Mouse (Mus musculus) left cerebral cortex, adult 2 months (tissue): ENCODE measurements around the gene Shroom3. TPM values are rescaled to one million over a fixed set of nuclear protein-coding genes. Genes with fewer than 3 reads are reported as not detected.

Experiments
- DNase-seq, 2 experiments: peaks; one replicate each; pipeline ENCODE4 v3.0.0; 2021 to 2022; ENCODE audit warnings: low spot score in 2 of 2, mixed read lengths in 1 of 2; ENCODE audit errors: extremely low spot score in 1 of 2
- H3K27ac ChIP-seq: fragments of 200-600 bp; 2 replicates; pipeline ENCODE4 v1.8.1; 2022
- H3K4me3 ChIP-seq: fragments of 200-600 bp; 2 replicates; pipeline ENCODE4 v1.8.1; 2022
- CTCF ChIP-seq: fragments of 200-600 bp; IDR thresholded peaks from 2 replicates; pipeline ENCODE4 v1.8.1; 2022; ENCODE audit warnings: antibody characterized with exemption, mild to moderate bottlenecking, moderate library complexity
- intact Hi-C: fragments of 180-260 bp; cut with DNase I; formaldehyde crosslinking; loops from one replicate; pipeline ENCODE4 v1.15.1; 2025
- total RNA-seq, 2 experiments: library from RNA; stranded (reverse); gene quantifications; 2 replicates each; pipeline ENCODE4 v1.2.3; 2021

The Shroom3 gene
- total RNA-seq, 2 experiments from 2014 or later: 4.3 to 6.3 TPM

- DNase-seq: no peak
- intact Hi-C loops: no loop called here
- no peak overlapping the region for H3K27ac ChIP-seq
- TF ChIP-seq CTCF: no peak
- no peak overlapping the region for H3K4me3 ChIP-seq
Observed at GRCm38 (mm10) chr5:92701750-92702149, 18.5 kb downstream of the Shroom3 start.

- H3K27ac ChIP-seq: no peak overlapping the region
- no peak overlapping the region for H3K4me3 ChIP-seq
- intact Hi-C loops: no loop called here
- no peak for TF ChIP-seq CTCF
- DNase-seq: no peak
Observed at GRCm38 (mm10) chr5:92703671-92704070, 20.4 kb downstream of the Shroom3 start.

- TF ChIP-seq CTCF: no peak
- DNase-seq: no peak
- Histone ChIP-seq H3K27ac (no peak overlapping the region), H3K4me3 (no peak overlapping the region)
- intact Hi-C loops: no loop called here
Observed at GRCm38 (mm10) chr5:92707921-92708491, 24.8 kb downstream of the Shroom3 start.

- no peak for DNase-seq
- no peak for TF ChIP-seq CTCF
- intact Hi-C loops: no loop called here
- Histone ChIP-seq H3K4me3 (no peak overlapping the region), H3K27ac (no peak overlapping the region)
Observed at GRCm38 (mm10) chr5:92710779-92711178, 27.5 kb downstream of the Shroom3 start.

- no peak for DNase-seq
- Histone ChIP-seq H3K4me3 (no peak overlapping the region), H3K27ac (no peak overlapping the region)
- intact Hi-C loops: no loop called here
- no peak for TF ChIP-seq CTCF
Observed at GRCm38 (mm10) chr5:92711666-92712290, 28.5 kb downstream of the Shroom3 start.

- intact Hi-C loops: no loop called here
- no peak overlapping the region for H3K27ac ChIP-seq
- no peak for TF ChIP-seq CTCF
- H3K4me3 ChIP-seq: no peak overlapping the region
- no peak for DNase-seq
Observed at GRCm38 (mm10) chr5:92712621-92713395, 29.6 kb downstream of the Shroom3 start.

GRCm38 (mm10) chr5:92714886-92715285, 31.7 kb downstream of the Shroom3 start:
- no peak overlapping the region for H3K4me3 ChIP-seq
- no peak for TF ChIP-seq CTCF

GRCm38 (mm10) chr5:92715319-92715718, 32.1 kb downstream of the Shroom3 start:
- no peak for DNase-seq
- Histone ChIP-seq H3K4me3 (no peak overlapping the region), H3K27ac (no peak overlapping the region)
- intact Hi-C loops: no loop called here
- no peak for TF ChIP-seq CTCF

More at GRCm38 (mm10) chr5:92714886-92715285, 31.7 kb downstream of the Shroom3 start:
- no peak overlapping the region for H3K27ac ChIP-seq
- no peak for DNase-seq
- intact Hi-C loops: no loop called here

- no peak for TF ChIP-seq CTCF
- Histone ChIP-seq H3K4me3 (no peak overlapping the region), H3K27ac (no peak overlapping the region)
- intact Hi-C loops: no loop called here
- no peak for DNase-seq
Observed at GRCm38 (mm10) chr5:92715890-92716289, 32.7 kb downstream of the Shroom3 start.

GRCm38 (mm10) chr5:92717666-92718360, 34.6 kb downstream of the Shroom3 start:
- Histone ChIP-seq H3K27ac (no peak overlapping the region), H3K4me3 (no peak overlapping the region)
- intact Hi-C loops: no loop called here
- TF ChIP-seq CTCF: no peak
- no peak for DNase-seq

- intact Hi-C loops: no loop called here
- Histone ChIP-seq H3K4me3 (no peak overlapping the region), H3K27ac (no peak overlapping the region)
- no peak for DNase-seq
- TF ChIP-seq CTCF: no peak
Observed at GRCm38 (mm10) chr5:92718856-92719255, 35.6 kb downstream of the Shroom3 start.

GRCm38 (mm10) chr5:92721610-92722009, 38.4 kb downstream of the Shroom3 start:
- intact Hi-C loops: loop anchor here (5.0 to 10.0 kb wide), 3 partner anchors 214 to 603 kb away; partner anchors contain the start of gene Scarb2
- no peak for DNase-seq
- TF ChIP-seq CTCF: no peak
- H3K27ac ChIP-seq: no peak overlapping the region
- no peak overlapping the region for H3K4me3 ChIP-seq
